Mouse (Mus musculus) heart, adult 9 months (tissue): Measurements from ENCODE around the gene Clec12b.

Experiments used
- DNase-seq, 2 experiments: peaks; one replicate each; pipeline ENCODE4 v3.0.0; 2022; ENCODE audit warnings: low spot score in 2 of 2

Clec12b gene

DNA sequence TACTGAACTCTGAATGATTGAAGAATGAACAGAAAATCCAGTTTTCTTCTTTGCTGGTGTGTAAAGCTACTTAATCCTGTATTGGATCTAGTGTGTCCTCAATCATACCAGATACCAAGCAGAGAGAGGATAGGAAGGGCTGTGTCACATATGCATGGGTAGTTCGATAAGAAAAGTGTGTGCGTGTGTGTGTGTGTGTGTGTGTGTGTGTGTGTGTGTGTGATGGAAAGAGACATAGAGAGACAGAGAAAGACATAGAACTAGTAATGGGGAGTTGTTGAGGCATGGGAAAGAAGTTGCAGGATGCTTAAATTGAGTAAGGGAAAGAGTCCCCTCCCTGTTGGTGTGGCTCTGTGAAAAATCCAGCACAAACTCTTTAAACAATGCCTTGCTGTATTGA lies at the start of gene Clec12b:
Gene Clec12b, minus strand, starts transcription at position 101 of the 400 bp plus-strand sequence.
- no peak for DNase-seq

GRCm38 (mm10) chr6:129434239-129434638 lies 48.6 kb upstream of the Clec12b start:
- peak in 1 of 2 experiments; percentile 29 for DNase-seq

DNA sequence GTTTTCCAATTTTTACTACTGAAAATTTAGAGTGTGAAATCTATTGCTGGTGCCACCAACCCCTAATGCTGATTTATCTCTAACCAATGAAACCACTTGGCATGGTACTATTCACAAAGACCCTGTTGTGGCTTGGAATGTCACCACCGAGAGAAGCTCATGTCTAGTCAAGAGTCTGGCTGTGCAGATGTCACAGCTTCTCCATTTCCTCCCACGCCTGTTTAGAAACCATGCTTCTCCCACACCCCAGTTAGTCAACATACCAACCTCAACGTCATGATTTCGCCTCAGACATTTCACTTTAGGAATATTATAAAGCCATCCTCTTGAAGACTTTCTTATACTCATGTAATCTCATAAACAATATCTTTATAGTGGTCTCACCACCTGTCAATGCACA lies 41.6 kb upstream of the Clec12b start:
- no peak for DNase-seq

DNA sequence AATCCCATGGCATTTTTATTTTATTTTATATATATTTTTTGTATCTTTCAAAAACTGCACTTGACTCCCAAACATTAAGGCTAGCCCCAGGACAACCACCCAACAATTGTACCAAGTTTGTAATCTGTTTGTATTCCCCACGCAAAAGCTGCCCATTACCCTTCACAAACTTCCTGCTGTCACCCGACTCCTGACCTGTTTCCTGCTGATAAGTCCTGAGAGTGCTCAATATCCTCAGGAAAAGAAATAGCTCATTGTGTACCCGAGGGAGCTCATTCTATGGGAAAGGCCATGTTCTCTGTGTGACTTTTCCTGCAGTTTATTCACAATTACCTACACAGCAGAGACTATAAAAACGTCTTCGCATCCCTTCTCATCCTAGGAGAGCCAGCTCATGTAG lies 40.1 kb upstream of the Clec12b start:
- peak; percentile 63 to 84 for DNase-seq

DNA sequence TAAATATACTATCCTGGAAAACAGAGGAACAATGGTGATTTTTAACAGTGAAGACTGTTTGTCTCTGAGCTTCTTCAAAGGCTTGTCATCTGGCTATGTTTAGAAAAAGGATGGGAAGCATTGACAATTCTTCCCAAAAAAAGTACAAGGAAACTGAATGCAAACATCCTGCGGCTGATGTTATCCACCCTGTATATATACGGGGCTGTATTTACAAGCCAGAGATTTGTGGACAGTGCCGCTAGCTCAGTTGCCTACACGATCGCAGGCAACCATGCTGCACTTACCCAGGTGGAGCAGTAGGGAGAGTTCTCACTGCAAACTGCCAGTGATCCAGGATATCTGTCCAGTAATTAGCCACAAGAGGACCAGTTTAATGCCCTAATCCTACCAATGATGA lies 39.5 kb upstream of the Clec12b start:
- no peak for DNase-seq

DNA sequence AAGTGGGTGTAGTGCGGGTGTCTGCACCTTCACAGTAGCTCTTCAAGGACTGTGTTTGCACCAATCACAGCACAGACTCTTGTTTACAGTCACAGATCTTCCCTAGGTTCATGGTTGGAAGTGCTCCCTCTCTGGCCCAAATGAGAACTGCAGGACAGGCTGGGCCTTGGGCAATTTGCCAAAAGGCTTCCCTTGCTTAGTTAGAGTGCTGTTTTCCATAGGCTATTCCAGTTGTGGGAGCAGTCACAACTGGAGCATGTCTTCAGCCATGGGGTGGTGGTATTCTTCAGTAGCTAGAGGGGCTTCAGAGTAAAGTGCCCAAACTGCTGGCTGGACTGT lies 38.0 kb upstream of the Clec12b start:
- DNase-seq = peak; percentile 72 to 83

- peak; percentile 9 to 14 for DNase-seq
Observed at GRCm38 (mm10) chr6:129423040-129423733, 37.5 kb upstream of the Clec12b start.

DNA sequence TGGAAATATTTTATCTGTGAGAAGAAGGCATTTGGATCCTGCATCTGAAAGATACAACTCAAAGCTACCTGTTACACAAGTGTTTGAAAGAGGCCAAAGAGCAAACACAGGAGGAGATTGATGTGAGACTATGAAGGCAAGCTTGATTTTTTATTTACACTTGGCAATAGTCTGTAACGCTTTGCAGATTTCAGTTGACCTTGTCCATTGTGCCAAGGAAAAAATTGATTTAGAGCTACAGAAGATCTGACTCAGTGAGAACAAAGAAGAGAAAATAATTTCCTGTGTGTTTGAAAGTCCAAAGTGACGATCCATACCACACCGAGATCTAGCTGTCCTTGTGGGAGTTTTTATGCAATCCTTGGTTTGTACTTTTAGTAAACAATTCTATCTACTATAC lies 36.6 kb upstream of the Clec12b start:
- no peak for DNase-seq

GRCm38 (mm10) chr6:129414177-129414576 lies 28.5 kb upstream of the Clec12b start:
- DNase-seq = no peak

- no peak for DNase-seq
Observed at GRCm38 (mm10) chr6:129408562-129408961, 22.9 kb upstream of the Clec12b start, which contains the start of gene Clec9a. Gene Clec9a, plus strand, starts transcription at chr6:129408862.

GRCm38 (mm10) chr6:129407324-129407723 lies 21.6 kb upstream of the Clec12b start:
- DNase-seq = peak; percentile 31 to 63

DNA sequence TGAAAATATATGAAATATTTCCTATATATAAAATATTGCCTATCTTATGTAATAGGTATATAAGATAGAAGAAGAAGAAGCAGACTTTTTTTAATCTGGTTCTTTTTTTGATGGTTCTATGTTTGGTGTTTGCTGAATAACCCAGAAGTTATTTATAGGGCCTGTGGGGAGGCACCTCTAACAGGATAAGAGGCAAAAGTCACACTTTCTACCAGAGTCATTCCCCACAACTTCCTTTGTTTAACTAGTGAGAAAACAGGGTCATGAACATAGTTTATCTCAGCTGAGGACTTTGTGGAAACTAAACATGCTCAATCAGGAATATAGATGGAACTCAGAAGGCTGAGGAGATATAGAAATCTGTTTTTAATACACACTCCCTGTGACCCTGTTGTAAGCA lies 20.3 kb upstream of the Clec12b start:
- DNase-seq = no peak

DNA sequence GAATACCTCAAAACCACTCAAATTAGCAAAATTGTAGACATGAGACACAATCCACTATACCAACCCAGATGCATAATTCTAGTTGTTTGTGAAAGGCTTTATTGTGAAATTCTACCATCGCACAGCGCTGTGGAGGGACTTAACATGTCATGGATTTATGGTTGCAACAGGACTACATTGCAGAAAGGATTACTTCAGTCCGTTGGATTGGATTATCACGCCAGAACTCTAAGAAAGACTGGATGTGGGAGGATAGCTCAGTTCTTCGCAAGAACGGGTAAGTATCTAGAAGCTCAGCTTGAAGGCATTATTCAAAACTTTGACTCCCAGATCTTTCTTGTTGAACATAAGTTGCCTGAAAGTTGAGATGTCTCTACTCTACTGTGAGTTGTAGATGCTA lies 17.7 kb upstream of the Clec12b start:
- DNase-seq = no peak

- DNase-seq = no peak
Observed at GRCm38 (mm10) chr6:129402404-129402803, 16.7 kb upstream of the Clec12b start.

- peak; percentile 27 to 29 for DNase-seq
Observed at GRCm38 (mm10) chr6:129399945-129400344, 14.3 kb upstream of the Clec12b start.

GRCm38 (mm10) chr6:129396997-129397396 lies 11.3 kb upstream of the Clec12b start, which contains the start of gene Clec1b:
Gene Clec1b, plus strand, starts transcription at chr6:129397297.
- no peak for DNase-seq

DNA sequence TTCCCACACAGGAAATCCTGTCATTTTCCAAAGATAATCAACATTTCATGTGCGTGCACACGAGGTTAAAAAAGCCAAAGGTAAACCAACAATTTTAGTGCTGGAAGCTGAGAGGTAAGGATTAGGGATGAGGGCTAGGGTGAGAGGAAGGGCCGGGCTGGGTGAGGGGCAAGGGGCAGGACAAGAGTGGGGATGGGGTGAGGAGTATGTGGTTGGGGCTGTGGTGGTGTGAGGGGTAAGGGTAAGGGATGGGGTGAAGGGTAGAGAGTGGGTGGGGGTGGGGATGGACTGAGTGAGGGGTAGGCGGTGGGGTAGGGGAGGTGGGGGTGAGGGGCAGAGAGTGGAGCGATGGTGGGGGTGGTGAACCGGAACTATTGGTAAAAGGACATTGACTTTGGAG lies 8.1 kb upstream of the Clec12b start:
- DNase-seq = no peak

DNA sequence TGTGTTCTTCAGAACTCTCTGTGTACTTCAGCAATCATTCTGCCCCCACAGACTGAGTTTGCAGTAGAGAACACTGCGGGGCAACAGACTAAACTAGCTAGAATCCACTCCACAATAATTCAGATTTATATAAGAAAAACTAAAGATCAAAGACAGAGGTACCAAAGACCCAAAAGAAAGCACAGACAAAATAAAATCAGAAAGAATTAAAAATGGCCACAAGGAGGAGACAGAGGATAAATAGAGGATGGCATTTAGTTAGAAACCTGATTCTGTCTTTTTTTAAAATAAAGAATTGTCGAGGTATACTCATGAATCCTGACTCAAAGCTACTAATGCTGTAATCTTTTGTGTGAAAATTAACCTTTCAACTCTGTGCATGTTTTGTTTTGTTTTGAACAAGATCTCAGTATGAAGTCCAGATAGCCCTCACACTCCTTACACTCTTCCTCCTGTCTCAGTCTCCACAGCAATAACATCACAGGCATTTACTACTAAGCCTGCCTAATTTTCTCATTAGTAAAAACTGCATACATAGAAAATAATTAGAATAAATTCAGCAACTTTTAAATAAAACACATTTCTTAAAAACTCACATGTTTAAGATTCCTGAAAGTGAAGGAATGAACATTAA lies 7.5 kb upstream of the Clec12b start:
- DNase-seq = no peak

- DNase-seq = no peak
Observed at GRCm38 (mm10) chr6:129385000-129385399, 674 bp downstream of the Clec12b start.

DNA sequence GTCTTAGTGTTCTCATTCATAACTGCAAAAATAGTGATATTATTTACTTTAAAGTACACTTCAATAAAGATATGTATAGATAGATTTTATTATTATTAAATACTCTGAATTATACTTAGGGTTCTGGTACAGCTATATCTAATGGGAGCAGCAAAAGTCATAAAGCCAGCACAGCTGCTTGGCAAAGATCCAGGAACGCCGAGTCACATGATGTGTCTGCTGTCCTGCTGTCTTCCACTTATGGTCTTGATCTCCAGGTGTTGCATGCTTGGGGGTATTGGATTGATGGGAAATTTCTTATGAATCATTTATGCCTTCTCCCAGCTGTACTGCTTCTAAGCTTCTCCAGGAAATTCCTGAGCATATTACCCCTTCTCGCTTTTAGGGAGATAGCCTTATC lies 2.2 kb downstream of the Clec12b start:
- no peak for DNase-seq

DNA sequence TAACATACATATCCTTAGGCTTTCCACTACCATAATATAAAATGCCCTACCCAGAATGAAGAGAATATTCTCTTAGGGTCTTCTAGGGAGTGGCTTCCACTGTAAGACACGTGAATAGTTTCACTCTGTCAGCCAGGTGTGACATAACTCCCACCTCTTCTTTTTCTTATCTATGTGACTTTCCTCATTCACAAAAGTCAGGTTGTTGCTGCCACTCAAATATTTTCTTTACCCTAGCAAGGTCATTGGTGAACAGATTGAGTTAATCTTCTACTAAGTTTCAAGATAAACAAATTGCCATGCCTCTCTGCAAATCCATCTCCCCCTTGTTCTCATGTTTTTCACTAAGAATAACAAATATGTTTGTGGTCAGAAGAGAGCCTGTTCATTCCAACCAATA lies 3.9 kb downstream of the Clec12b start:
- DNase-seq = no peak

DNA sequence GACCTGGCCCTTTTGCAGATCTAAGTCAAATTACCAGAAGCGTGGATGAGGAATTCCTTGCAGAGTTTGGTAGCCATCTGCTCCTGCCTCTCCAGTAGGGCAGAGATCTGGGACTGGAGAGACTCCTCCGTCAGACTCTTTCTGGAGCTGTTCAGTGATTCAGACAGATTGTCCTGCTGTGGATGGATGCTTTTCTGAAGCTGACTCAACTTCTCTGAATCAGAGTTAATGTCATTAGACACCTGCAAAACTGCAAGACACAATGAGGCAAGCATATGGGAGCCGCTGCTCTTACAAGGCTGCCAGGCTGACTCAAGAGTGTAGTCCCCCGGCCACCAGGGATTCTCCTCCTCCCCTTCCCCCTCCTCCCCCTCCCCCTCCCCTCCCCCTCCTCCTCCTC lies 5.2 kb downstream of the Clec12b start:
- DNase-seq = no peak

DNA sequence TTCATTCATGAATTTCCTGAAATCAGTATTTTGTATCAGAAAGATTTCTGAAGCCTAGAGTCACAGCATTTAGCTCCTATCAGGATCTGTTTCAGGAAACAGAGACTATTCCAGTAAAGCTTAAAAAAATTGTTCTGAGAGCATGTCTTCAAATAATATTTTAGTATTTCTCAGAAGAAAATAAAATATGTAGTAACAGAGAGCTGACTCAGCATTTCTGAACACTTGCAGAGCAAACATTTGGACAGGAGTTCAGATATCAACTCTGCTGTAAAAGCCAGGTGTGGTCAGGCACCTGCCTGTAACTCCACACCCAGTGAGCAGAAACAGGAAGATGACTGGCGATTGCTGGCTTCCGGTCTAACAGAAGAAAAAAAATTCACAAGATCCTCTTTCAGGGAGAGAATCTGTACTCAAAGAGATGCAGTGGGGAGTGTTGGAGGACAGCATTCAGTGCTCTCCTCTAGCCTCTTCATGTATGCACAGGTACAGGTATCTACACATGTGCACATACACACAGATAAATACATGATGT lies 10.7 kb downstream of the Clec12b start:
- DNase-seq = no peak
